Mouse (Mus musculus): ENCODE measurements around the gene Lgr4.

Gene Lgr4

DNA sequence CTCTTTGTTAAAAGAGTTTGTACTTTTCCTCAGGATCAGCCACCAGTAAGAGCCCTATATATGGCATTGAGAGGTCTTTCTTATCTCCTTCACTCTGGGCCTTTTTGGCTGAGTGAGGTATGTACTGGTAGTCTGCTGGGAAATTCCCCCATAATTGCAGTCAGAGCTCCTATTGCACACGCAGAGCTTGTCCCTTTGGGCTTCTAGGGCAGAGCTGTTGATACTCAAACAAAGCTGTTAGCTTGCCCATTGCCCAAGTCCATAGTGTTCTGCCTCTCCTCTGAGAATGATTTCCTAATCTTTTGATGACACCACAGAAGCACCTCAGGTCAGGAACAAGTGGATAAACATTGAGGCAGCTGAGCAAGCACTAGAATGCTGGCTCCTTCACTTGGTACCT, 67.5 kb downstream of the Lgr4 start:
- no peak for DNase-seq

GRCm38 (mm10) chr2:109985560-109985959, 68.1 kb downstream of the Lgr4 start:
- DNase-seq = no peak

- no peak for DNase-seq
These were observed 68.8 kb downstream of the Lgr4 start for GRCm38 (mm10) chr2:109986036-109986785.

DNA sequence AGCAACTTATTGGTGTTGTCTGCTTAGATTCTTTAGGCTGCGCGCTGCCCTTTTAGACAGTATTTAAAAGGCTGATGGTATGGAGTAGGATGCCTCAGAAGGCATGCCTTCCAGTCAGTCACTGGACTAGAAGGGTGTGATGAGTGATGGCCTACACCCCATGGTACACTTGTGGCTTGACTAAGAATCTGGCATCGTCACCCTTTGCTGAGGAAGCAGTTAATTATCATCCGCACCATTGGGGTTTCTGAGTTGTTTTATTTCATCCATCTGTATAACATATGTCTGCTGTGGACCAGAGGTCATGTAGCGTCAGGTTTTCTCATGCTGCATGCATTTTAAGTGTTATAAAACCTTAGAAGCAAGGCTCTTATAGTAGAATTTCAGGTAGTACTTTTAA, 70.5 kb downstream of the Lgr4 start:
- no peak for DNase-seq

GRCm38 (mm10) chr2:109989196-109989595, 71.7 kb downstream of the Lgr4 start:
- DNase-seq = no peak

DNA sequence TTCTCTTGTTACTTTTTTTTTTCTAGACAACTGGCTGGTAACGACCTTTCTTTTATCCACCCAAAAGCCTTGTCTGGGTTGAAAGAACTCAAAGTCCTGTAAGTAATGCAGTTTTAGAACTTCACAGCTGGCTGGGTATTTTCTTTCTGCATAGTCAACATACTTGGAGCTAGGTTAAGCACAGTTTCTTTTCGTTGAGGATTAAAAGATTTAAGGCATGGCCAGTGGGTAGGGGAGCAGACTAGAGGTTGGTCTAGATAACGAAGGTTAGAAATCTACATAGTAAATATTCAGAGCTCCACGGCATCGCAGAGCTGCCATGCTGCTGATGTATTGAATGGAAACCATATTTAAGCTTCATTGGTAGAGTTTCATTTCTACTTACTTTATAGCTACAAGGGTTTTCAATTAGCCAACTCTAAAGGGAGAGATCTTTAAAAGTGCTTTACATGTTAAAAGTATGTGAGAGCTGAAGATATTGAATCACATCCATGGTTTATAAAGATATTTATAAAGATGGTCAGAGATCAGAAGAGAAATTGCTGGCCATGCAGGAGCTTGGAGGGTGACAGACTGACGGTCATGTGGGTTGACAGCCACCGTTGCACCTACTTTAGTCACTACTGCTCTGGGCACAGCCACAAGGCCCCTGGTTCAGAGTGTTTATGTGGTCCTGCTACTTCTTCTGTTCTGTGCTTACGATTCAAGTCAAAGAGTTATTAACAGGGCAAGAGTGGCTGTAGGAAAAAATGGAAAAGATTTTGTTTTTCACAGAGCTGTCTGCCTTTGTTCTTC, 72.4 kb downstream of the Lgr4 start:
- no peak for DNase-seq

- no peak for DNase-seq
These were observed 74.3 kb downstream of the Lgr4 start for GRCm38 (mm10) chr2:109991754-109992153.

GRCm38 (mm10) chr2:109992448-109993073, 75.1 kb downstream of the Lgr4 start:
- DNase-seq = no peak

- no peak for DNase-seq
These were observed 76.0 kb downstream of the Lgr4 start for GRCm38 (mm10) chr2:109993404-109993803.

DNA sequence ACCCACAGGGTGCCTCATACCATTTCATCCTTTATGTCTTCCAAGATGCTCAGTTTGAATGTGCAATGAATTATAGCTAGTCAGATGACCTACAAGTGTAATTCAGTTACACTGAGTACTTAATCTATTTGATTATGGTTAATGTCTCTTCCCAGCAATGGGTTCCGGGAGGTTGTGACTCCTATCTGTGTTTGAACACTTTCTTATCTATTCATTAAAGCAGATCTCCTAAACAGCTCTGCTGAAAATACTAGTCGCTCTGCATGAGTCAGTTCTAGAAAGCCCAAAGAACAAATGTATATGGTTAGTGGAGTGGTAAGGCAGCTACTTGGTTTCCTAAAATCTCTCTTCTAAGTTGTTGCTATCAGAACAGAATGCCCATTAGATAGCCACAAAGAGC, 77.6 kb downstream of the Lgr4 start:
- no peak for DNase-seq

DNA sequence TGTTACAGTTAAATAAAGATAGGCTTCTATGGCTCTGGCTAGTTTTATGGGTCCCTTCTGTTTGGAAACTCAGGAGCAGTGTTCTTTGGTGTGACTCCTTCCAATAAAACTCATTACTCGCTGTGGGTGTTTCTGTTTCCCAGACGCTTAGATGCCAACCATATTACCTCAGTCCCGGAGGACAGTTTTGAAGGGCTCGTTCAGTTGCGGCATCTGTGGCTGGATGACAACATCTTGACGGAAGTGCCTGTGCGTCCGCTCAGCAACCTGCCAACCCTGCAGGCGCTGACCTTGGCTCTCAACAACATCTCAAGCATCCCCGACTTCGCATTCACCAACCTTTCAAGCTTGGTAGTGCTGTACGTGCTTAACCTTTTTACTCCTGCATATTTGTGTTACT, 79.0 kb downstream of the Lgr4 start:
- no peak for DNase-seq

GRCm38 (mm10) chr2:110004668-110005067, 87.2 kb downstream of the Lgr4 start:
- DNase-seq = no peak

DNA sequence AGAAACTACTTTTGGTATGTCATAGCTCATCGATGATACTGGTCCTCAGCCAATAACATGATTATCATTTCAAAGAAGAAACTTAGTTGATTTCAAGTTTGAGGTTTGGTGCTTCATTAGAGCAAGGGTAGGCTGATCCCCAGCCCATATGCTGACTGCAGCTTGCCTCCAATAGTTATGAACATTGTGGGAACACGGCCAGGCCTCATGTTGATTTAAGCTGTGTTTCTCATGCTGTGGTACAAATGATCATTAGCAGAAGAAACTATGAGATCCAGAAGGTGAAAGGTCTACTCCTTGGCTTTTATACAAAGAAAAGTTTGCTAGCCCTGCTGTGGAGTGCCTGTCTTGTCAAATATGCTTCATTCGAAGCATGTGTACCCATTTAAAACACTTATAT, 87.7 kb downstream of the Lgr4 start:
- peak; percentile 66 for DNase-seq

- DNase-seq = no peak
These were observed 88.3 kb downstream of the Lgr4 start for GRCm38 (mm10) chr2:110005596-110006239.

GRCm38 (mm10) chr2:110007423-110008267, 90.2 kb downstream of the Lgr4 start:
- DNase-seq = no peak

DNA sequence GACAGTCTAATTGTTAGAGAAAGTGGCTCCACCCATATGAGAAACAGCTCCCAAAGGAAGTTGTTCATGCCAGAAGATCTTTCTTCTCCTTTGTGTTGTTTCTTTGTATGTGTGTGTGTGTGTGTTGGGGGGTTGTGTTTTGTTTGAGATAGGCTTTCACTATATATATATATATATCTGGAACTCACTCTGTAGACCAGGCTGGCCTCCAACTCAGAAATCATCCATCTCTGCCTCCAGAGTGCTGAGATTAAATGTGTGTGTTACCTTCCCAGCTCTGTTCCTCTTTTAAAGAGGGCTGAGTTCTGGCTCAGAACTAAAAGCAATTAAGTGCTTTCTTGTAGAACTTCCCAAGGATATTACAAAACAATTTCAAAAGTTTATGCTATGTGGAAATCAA, 92.0 kb downstream of the Lgr4 start:
- no peak for DNase-seq

DNA sequence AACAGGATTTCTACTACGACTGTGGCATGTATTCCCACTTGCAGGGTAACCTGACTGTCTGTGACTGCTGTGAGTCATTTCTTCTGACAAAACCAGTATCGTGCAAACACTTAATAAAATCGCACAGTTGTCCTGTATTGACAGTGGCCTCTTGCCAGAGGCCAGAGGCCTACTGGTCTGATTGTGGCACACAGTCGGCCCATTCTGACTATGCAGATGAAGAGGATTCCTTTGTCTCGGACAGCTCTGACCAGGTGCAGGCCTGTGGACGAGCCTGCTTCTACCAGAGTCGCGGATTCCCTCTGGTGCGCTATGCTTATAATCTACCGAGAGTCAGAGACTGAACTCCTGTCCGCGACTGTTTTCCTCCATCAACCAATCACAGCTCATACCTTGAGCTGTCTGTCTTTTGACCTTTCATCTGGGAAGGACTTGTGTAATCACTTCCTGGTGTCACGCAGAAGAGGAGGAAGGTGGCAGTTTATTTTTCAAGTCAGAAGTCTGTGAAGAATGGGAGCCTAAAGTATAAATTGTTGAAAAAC, 94.8 kb downstream of the Lgr4 start:
- no peak for DNase-seq

DNA sequence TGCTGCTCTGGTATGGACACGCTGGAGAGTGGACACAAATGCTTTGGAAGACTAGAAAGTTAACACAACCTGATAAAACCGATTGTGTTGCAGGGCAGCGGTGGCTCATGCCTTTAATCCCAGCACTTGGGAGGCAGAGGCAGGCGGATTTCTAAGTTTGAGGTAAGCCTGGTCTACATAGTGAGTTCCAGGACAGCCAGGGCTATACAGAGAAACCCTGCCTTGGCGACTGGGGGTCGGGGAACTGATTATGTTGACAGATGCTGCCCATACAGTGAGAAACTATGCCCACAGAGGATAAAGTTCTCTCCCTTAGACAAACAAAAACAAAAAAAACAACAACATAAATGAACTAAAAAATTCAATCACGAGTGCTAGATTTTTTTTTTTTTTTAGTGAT, 99.6 kb downstream of the Lgr4 start:
- DNase-seq = no peak

GRCm38 (mm10) chr2:110017616-110018505, 100.4 kb downstream of the Lgr4 start, which contains the start of gene Ccdc34:
Ccdc34 (plus strand) TSS chr2:110017817.
- DNase-seq = peak; percentile 87

- DNase-seq = no peak
These were observed 102.2 kb downstream of the Lgr4 start for GRCm38 (mm10) chr2:110019656-110020055.

DNA sequence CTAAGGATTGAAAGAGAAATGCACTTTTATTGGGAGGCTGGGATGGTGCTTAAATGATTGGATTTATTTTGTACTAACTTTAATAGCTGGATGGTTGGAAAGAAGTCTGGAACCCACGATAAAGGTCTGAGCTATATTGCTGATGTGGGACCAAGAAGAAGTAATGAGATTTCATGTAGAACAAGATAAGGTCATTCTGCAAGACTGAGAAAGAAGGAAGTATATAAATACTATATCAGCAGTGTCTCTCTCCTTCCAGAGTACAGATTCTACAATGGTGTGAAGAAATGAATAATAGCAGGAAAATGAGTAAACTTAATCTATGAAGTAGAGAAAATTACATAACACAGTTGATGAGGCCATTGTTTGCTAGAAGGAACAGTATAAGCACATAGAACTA, 103.0 kb downstream of the Lgr4 start:
- no peak for DNase-seq
